Mouse (Mus musculus) liver, adult (tissue): ENCODE data around the gene Dkkl1.

ENCODE experiments used
- GATA4 ChIP-seq: IDR thresholded peaks from 2 replicates; pipeline ENCODE4 v1.6.1; 2014; ENCODE audit warnings: mild to moderate bottlenecking, low read length; ENCODE audit not compliant: insufficient replicate concordance

The Dkkl1 gene

DNA sequence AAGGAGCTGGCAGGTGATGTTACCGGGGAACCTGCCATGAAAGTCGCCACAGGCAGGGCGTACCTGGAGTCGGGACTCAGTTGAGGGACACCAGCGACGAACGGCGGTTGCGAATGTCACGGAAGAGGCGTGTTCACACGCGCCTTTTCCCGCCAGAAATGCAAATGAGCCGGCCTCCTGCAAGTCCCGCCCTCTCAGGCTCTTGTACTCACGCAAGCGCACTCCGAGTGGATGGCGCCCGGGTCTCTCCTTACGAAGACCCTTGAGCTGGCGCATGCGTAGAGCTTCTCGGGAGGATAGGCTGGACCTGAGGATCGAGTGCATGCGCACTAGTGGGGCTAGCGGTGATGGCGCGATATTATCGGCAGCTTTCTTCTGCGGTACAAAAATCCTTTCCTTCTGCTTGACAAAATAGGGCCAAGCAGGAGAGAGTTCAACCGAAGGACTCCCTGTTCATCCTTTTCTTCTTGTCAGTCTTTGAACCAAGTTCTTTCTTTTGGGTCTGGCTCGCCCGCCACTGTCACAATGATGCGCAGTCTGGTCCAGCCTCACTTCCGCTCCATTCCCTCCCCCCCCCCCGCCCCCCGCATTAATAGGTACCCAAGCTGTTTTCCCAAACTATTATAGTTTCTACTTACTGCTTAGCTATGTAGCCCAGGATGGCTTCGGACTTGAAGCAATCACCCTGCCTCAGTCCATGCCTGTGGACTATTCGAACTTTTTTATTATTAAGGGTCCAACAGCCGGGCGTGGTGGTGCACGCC is 7.4 kb downstream of the Dkkl1 start, which contains the start of gene Ccdc155:
Gene Ccdc155 (minus strand): TSS at position 513 of the 764 bp plus-strand sequence.
- no peak for TF ChIP-seq GATA4

DNA sequence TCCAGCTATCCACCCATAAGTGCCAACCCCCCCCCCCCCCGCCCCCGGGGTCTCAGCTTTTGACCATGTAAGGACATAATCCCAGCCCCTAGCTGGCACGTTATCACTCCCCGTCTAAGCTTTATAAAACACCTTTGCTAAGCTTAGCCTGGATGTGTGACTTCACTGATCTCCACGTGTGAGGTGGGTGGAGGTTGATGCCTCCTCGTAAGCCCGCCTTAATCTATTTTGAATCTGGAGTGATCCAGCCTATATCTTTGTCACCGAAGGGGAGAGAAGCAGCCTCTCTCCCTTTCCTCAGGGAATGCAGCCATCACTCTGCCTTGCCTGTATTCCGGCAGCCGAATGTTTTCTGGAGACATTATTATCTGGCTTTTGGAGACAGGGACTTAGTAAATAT is 9.3 kb downstream of the Dkkl1 start:
- no peak for TF ChIP-seq GATA4

DNA sequence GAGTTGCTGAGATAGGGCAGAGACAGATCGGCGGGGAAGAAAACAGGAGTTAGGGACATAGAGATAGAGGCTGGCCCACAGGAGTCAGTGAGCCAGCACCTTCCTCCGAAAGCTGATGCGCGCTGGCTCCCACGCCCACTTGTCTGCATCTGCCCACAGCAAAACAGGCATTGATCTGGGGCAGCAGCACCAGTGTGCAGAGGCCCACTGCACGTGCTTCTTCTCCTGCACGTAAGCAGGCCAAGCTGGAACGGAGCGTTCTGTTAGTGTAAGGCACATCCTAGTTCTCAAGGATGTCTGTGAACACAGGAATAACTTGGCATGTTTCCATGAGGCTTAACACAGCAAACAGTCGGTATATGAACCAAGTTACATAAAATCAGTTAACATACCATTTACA is 13.0 kb downstream of the Dkkl1 start:
- no peak for TF ChIP-seq GATA4

DNA sequence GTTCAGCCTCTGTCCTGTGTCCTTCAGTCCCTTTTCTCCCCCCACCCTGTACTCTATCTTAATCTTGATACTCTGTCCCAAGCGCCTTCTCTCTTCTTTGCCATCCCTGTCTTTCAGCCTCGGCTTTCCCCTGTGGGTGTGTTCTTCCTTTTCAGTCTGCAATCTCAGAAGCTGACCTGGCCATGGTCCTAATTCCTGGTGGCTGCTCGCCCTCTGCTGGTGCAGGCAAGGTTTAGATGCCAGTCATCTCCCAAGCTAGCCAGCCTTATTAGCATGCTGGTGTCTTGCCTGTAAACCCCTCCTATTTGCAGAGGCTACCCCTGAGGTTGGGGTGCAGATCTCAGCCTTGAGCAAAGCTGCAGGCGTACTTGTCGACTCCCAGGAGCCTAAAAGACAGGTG is 13.5 kb downstream of the Dkkl1 start:
- no peak for TF ChIP-seq GATA4

DNA sequence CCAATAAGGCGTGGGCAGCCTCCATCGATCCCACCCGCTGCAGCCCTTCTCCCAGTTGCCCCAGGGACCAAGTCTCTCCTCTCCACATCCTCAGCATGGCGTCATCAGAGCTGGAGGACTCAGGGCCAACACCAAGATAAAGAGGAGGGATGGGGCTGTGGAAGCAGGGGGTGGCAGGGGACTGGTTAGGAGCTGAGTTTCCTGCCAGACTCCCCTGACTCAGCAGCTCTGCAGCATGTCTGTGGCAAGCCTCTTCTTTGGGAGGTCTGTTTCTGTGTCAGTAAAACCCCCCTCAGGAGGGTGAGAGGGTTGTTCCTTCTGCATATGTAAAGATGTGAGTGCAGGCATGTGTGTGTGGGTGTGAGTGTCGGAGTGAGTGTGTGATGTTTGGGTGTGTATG is 15.0 kb downstream of the Dkkl1 start:
- no peak for TF ChIP-seq GATA4

DNA sequence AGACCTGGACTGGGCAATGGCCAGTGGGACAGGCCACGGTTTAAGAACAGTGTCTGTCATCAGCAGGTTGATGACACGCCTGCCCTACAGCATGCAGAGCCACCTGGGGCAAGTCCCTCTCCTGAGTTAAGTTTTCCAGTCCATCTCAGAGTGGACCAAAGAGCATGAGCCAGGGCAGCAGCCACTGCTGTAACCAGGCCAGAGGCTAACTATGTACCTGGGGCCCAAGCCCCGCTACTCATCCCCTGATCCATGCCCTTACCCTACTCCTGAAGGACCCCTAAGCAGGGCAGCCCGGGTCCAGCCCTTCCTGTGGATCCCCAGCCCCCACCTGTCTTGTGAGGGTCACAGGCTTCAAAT is 15.8 kb downstream of the Dkkl1 start:
- no peak for TF ChIP-seq GATA4

DNA sequence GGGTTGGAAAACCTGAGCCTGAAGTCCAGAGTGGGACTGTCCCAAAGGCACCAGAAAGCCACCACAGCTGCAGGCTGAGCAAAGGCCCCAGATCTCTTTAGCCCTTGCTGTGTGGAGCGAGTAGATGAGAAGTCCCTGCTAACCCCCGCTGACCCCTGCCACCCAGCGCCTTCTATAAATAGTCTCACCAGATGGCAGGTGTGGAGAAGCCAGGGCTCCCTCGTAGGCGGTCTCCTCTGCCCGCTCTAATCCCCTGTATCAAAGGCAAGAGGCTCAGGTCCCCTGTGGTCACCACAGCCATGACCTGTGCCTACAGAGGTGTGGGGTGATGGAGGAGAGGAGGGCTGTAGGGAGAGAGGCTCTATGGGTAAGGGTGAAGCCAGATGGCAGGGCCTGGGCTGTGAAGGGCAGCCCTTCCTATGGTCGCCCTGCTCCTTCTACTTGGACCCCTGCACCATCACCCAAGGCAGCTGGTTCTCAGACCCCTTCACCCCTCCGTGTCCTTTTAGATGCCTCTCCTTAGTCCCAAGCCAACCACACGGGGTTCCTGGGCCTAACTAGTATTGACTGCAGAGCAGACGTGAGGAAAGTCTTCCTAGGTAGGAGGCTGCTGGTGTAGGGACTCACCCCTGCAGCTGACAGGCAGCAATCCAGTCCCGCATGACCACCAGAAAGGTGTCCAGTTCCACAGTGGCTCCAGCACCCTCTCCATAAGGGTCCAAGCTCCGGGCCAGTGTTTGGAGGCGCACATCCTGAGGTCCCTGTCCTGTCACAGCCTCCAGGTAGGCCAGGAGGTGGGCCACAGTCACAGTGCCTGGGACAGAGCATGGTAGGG is 16.4 kb downstream of the Dkkl1 start:
- no peak for TF ChIP-seq GATA4

DNA sequence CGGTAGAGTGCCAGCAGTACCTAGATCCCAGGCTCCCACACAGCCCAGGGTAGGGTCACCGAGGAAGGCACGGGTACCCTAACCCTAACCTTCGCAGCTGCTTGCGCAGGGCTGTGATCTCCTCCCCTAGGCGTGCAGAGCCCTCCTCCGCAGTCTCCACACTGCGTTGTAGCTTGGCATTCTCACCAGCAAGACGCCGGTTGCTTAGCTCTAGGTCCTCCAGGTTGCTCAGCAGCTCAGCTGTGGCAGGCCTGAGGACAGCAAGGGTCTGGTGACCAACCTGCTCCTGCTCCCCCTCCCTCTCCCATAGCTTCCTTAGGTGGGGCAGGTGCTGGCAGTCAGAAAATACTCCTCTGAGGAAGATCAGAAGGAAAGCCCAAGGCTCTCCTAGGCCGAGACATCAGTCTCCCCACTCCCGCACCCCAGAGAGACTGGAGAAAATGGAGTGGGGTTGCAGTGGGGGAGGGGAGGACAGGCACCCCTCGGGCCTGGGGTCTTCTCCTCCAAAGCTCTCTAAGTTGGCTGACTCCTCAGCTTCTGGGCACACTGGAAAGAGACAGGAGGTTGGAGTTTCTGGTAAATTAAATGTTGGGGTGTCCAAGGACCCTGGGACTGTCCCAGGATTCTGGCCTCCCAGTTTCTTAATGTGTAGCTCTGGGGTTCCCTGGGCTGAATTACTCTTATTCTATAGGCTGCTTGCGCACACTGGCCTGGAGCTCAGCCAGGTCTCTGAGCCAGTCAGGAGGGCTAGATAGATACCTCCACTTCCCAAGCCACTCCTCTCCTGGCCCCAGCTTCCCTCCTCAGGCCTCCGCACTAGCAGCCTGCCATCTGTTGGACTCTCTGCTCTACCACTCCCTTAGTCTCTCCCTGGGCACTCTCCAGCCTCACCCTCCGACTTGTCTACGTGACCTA is 17.8 kb downstream of the Dkkl1 start:
- TF ChIP-seq GATA4 = no peak

DNA sequence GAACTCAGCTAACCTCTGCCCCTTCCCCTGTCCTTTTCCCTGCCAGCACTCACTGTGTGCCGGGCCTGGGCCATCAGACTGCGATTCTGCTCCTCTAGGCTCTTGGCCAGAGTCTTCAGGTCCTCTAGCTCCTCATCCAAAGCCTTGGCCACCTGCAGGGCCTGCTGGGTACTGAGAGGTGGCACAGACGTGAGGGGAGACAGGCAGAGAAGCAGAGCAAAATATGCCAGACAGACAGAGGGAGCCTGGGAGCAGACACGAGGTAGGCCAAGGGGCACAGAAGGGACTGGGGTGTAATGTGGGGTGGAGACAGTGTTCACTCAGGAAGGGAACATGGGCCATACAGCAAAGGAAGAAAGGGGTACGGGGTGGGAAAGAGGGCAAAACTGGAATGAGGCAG is 18.5 kb downstream of the Dkkl1 start:
- TF ChIP-seq GATA4 = no peak

DNA sequence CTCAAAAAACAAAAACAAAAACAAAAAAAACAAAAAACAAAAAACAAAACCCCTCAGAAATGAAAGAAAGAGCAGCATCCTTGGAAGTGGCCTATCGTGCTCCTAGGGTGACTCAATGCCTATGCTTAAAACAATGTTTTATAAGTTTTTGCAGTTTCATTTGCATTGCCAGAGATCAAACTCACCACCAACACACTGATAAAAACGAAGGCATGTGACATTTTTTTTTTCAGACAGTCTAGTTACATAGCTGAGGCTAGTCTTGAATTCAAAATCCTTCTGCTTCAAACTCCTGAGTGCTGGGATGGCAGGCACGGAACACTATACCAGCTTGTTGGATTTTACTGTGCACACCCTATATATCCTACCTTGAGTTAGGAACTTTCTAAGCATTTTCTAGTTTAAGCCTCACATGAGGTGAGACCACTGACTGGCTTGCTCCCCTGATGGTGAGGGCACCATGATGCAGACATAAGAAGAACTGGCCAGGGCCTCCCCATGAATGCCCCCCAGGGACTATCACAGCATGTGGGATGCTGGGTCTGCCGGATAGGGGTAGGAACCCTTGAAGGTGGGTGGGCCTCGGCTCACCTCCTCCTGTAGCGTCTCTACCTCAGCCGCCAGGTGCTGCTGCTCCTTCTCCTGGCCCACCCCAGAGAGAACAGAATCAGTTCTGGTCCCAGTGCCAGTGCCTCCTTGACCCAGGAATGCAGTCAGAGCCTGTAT is 19.2 kb downstream of the Dkkl1 start:
- TF ChIP-seq GATA4 = no peak

DNA sequence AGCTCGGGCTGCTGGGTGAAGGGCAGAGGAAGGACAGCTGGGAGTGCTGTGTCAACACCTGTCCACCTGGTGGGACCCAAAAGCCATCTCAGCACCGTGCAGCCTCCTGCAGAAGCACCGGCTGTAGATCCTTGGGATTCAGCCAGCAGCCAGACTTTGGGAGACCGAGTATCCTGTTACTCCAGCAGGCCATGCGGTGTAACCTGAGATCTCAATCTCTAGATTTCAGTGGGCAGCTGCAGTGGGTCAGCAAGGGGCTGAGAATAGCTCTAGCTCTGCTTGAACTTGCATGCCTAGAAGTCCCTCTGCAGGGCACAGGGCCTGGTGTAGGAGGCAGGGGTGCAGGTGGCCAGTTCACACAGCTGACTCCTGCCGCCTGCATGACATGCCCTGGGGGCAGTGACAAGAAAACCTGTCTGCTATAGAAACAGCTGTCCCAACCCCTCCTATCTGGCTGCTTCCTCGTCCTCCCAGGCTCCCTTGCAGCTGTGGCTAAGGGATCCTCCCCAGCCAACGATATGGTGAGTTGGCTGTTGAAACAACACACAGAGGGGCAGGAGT is 20.1 kb downstream of the Dkkl1 start:
- TF ChIP-seq GATA4 = no peak

DNA sequence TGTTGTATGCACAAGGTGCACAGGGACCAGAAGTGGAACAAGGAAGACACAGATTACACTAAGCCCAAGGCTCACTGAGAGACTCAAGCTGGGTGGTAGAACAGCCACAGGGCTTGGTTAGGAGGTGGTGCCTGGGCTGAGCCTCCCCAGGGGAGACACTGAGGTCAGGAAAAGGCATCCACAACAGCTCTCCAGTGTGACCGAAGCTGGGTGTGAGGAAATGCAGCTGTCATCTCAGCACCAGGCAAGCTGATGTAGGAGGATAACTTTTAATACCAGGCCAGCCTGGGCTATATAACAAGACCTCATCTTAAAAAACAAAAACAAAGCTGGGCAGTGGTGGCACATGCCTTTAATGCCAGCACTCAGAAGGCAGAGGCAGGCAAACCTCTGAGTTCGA is 20.8 kb downstream of the Dkkl1 start:
- TF ChIP-seq GATA4 = no peak

DNA sequence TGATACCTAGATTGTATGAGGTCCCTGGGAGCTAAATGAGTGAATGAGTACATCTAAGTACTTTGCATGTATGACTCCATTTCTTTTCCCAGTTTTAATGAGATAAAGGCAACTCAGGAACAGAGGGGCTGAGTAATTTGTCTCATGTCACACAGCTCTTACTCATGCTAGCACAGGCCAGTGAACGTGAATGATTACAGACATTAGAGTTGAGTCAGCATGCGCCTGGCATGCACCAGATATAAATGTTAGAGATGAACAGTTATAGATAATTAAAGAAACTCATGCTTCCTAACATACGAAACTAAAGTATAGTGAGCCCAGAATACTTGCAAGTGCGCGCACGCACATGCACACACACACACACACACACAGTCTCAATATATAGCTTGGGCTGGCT is 21.8 kb downstream of the Dkkl1 start:
- TF ChIP-seq GATA4 = no peak

DNA sequence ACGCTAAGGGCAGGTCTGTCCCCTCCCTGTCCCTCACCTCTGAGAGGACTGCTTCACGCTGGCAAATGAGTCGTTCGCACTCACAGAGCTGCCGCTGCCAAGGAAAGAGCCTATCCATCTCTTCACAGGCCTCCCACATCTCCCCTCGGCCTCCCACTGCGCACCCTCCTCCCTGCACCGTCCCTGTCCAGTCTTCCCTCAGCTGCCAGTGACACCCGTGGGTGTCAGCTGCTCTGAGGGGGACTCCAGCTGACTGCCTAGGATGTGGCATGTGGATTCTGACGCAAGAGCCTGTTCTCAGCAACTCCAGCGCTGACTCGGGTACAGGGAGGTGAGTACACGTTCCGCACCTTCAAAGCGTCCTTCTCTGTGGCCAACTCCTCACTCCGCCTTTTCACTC is 22.3 kb downstream of the Dkkl1 start:
- no peak for TF ChIP-seq GATA4
